Mouse (Mus musculus) limb, embryonic 13.5 days (tissue): Measurements from ENCODE around the gene Pln. TPM values are rescaled to one million over a fixed set of nuclear protein-coding genes. Genes with fewer than 3 reads are reported as not detected.

ENCODE experiments used
- polyA plus RNA-seq: library from polyadenylated mRNA; unstranded; fragments of >200 nt; fragmentation: Nextera tagmentation; extraction: Ambion mirVana; gene quantifications from 2 replicates; pipeline ENCODE4 v1.2.1, GENCODE M21; 2015

Pln gene
- polyA plus RNA-seq, 1 experiment from 2014 or later = 1.6 TPM

Other genes with a start within 250 kb of the Pln start
- gene Cep85l, start 42.3 kb downstream of the Pln start, polyA plus RNA-seq = 7.6 and 8.5 TPM in 2 replicates